Mouse (Mus musculus): ENCODE measurements around the gene Syf2. TPM values are rescaled to one million over a fixed set of nuclear protein-coding genes. Genes with fewer than 3 reads are reported as not detected.
A peak's percentile ranks its signal among the peaks of the same experiment; 100 is the strongest.

Syf2 gene
- polyA plus RNA-seq, 1 experiment from 2014 or later = 65.0 TPM

DNA sequence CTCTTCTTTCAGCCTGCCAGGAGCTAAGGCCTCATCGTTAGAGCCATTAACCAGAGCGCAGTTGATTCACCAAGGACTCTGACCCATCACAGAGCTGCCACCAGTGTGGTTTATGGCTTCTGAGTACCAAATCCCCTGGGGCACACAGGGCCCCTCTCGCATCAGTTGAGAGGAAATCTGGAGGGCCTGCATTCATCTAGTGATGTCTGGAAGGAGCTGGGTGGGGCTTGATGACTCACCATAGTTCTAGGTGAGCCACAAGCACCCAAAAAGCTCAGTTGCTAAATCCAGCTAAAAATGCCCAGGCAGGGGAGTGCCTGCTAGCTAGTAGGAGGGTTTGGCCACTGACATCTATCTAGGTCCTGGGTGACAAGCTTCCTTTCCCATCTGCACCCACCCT lies 25.1 kb downstream of the Syf2 start:
- Histone ChIP-seq H3K4me3 (ENCODE audit: low read length) (no peak overlapping the region), H3K4me2 (ENCODE audit: low read depth, low read length) (no peak overlapping the region), H3K9me3 (ENCODE audit: control insufficient read depth, low read length) (no peaks in the 10 kb centered on the region), H3K36me3 (ENCODE audit: control insufficient read depth, insufficient read depth, low read length) (no peaks in the 10 kb centered on the region), H3K27ac (ENCODE audit: low read length) (peak overlapping the region; percentile 18; the same call in 1 of the 2 replicates), H3K9ac (ENCODE audit: low read depth, low read length) (no peak overlapping the region), H3K27me3 (replicated peaks; ENCODE audit: control insufficient read depth, insufficient read depth, low read length) (no peaks in the 10 kb centered on the region), H3K4me1 (ENCODE audit: control insufficient read depth, insufficient read depth, low read length) (peaks cover 8% of the 10 kb centered on the region)
- WGBS = 42% methylated on average over 3 of the region's 3 CpGs
- ATAC-seq = peak; percentile 84

DNA sequence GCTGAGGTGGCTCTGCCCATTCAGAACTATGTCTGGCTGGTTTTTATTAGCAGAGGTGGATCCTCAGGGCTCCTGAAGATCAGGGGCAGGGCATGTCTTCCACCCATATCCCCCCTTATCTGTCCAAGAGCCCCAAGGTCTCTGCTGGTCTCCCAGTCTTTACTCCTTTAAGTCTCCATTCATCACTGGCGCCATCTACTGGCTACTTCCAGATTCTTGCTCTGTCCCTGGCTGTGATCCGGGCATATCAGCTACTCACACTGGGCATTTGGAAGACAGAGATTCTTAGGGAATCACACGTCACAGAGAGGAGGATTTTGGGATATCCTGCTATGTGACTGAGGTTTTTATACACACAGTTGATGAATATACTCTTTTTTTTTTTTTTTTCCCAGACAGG lies 25.6 kb downstream of the Syf2 start:
- peak; percentile 56 for ATAC-seq
- H3K4me3 ChIP-seq (ENCODE audit: low read length) = no peak overlapping the region
- no peaks in the 10 kb centered on the region for H3K9me3 ChIP-seq (ENCODE audit: control insufficient read depth, low read length)
- no peaks in the 10 kb centered on the region for H3K36me3 ChIP-seq (ENCODE audit: control insufficient read depth, insufficient read depth, low read length)
- 28% methylated on average over 3 of the region's 3 CpGs for WGBS
- no peaks in the 10 kb centered on the region for H3K27me3 ChIP-seq (replicated peaks; ENCODE audit: control insufficient read depth, insufficient read depth, low read length)
- no peak overlapping the region for H3K9ac ChIP-seq (ENCODE audit: low read depth, low read length)
- H3K4me2 ChIP-seq (ENCODE audit: low read depth, low read length) = no peak overlapping the region
- peaks cover 7% of the 10 kb centered on the region for H3K4me1 ChIP-seq (ENCODE audit: control insufficient read depth, insufficient read depth, low read length)
- peak overlapping the region; percentile 18; the same call in 1 of the 2 replicates for H3K27ac ChIP-seq (ENCODE audit: low read length)

DNA sequence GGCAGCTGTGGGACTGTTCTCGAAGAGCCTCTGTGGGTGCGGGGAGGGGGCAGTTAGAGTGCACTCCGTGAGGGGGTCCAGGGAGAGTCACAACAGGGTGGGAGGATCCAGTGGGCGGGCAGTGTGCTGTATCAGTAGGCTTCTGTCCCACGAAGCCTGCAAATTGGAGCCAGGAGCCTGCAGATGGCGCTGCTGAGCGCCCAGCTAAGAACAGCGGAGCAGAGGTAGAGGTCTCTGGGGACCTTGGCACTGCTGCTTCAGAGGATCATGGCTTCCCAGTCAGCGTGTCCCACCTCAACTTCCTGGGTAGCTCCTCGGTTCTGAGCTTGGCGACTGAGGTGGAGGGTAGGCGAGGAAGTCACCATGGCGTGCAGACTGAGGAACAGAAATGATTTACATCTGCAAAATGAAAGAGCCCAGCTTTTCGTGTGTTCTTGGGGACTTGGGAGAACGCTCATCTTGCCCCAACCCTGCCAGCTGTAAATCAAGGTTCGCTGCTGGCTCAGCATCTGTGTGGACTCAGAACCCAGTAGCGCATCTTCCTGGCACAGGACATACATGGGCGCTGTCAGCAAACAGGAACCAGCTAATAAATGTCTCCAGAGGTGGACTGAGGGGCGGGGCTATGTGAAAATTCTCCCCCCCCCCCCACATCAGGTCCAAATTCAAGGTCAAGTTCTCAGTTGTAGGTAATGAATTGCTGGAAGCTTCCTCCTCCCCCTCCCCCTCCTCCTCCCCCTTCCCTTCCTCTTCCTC lies 32.5 kb downstream of the Syf2 start:
- H3K36me3 ChIP-seq (ENCODE audit: control insufficient read depth, insufficient read depth, low read length) = no peaks in the 10 kb centered on the region
- H3K27ac ChIP-seq (ENCODE audit: low read length) = no peak overlapping the region; the same call in 1 of the 2 replicates
- 0 out of 2 replicates have a peak overlapping the region, but pooled peaks have one; percentile 11 for H3K9ac ChIP-seq (ENCODE audit: low read depth, low read length)
- H3K4me3 ChIP-seq (ENCODE audit: low read length) = 0 out of 2 replicates have a peak overlapping the region, but pooled peaks have one; percentile 20
- peak overlapping the region; percentile 35 for H3K4me2 ChIP-seq (ENCODE audit: low read depth, low read length)
- no peaks in the 10 kb centered on the region for H3K9me3 ChIP-seq (ENCODE audit: control insufficient read depth, low read length)
- 24% methylated on average over 19 of the region's 19 CpGs for WGBS
- peaks cover 6% of the 10 kb centered on the region; the same call in 1 of the 2 replicates for H3K4me1 ChIP-seq (ENCODE audit: control insufficient read depth, insufficient read depth, low read length)
- no peak for ATAC-seq
- H3K27me3 ChIP-seq (replicated peaks; ENCODE audit: control insufficient read depth, insufficient read depth, low read length) = no peaks in the 10 kb centered on the region

DNA sequence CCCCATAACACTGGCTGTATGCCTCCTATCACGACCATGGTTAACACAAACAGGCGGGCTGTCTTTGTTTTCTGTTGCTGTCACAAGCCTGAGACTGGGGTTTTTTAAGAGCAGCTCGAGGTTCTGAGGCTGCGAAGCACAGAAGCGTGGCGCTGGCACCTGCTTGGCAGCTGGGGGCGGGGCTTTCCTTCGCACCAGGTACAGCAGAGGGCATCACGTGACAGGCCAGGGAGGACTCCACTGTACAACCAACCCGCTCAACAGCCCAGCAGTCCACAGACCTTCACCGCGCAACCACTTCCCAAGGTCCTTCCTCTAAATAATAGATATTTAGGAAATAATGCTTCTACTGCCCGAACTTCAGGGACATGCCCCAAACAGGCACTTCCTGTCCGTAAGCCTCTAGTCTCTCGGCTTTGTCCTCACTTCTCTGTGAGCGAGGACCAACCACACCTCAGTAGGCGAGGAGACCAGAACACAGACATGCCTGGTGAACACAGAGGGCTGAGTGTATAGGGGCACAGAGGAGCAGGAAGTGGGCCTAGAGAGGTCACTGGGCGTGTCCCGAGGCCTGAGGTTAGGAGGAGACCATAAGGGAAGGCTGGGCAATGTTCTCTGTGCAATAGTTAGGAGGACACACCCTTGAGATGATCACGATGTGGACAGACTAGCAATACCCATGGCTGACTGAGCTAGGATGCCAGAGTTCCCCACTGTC lies 37.3 kb downstream of the Syf2 start:
- no peak overlapping the region for H3K9ac ChIP-seq (ENCODE audit: low read depth, low read length)
- H3K4me3 ChIP-seq (ENCODE audit: low read length) = no peak overlapping the region
- no peak overlapping the region for H3K4me2 ChIP-seq (ENCODE audit: low read depth, low read length)
- H3K36me3 ChIP-seq (ENCODE audit: control insufficient read depth, insufficient read depth, low read length) = no peaks in the 10 kb centered on the region
- H3K9me3 ChIP-seq (ENCODE audit: control insufficient read depth, low read length) = no peaks in the 10 kb centered on the region
- peaks cover 6% of the 10 kb centered on the region; the same call in 1 of the 2 replicates for H3K4me1 ChIP-seq (ENCODE audit: control insufficient read depth, insufficient read depth, low read length)
- no peaks in the 10 kb centered on the region for H3K27me3 ChIP-seq (replicated peaks; ENCODE audit: control insufficient read depth, insufficient read depth, low read length)
- H3K27ac ChIP-seq (ENCODE audit: low read length) = no peak overlapping the region
- WGBS = 73% methylated on average over 20 of the region's 20 CpGs
- ATAC-seq = no peak

DNA sequence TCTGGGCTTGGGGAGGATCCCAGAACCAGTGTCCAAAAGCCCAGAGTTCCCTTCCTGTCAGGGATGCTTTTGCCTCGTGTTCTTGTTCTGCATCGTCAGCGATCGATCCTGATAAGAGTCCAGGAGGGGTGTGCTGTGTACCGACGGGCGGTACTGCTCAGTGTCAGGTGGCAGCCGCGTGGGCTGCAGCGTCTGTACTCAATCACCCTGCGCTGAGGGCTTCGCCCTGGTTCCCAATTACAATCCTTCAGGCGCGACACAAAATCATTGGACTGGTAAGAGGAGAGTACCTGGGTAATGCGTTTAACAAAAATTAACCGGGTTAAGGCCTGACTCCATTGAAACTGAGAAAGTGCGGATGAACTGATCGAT lies 37.9 kb downstream of the Syf2 start:
- peaks cover 3% of the 10 kb centered on the region; the same call in 1 of the 2 replicates for H3K4me1 ChIP-seq (ENCODE audit: control insufficient read depth, insufficient read depth, low read length)
- no peak overlapping the region for H3K9ac ChIP-seq (ENCODE audit: low read depth, low read length)
- H3K4me3 ChIP-seq (ENCODE audit: low read length) = no peak overlapping the region
- H3K4me2 ChIP-seq (ENCODE audit: low read depth, low read length) = no peak overlapping the region
- no peaks in the 10 kb centered on the region for H3K9me3 ChIP-seq (ENCODE audit: control insufficient read depth, low read length)
- ATAC-seq = no peak
- no peaks in the 10 kb centered on the region for H3K36me3 ChIP-seq (ENCODE audit: control insufficient read depth, insufficient read depth, low read length)
- H3K27me3 ChIP-seq (replicated peaks; ENCODE audit: control insufficient read depth, insufficient read depth, low read length) = no peaks in the 10 kb centered on the region
- no peak overlapping the region for H3K27ac ChIP-seq (ENCODE audit: low read length)
- 73% methylated on average over 18 of the region's 18 CpGs for WGBS

DNA sequence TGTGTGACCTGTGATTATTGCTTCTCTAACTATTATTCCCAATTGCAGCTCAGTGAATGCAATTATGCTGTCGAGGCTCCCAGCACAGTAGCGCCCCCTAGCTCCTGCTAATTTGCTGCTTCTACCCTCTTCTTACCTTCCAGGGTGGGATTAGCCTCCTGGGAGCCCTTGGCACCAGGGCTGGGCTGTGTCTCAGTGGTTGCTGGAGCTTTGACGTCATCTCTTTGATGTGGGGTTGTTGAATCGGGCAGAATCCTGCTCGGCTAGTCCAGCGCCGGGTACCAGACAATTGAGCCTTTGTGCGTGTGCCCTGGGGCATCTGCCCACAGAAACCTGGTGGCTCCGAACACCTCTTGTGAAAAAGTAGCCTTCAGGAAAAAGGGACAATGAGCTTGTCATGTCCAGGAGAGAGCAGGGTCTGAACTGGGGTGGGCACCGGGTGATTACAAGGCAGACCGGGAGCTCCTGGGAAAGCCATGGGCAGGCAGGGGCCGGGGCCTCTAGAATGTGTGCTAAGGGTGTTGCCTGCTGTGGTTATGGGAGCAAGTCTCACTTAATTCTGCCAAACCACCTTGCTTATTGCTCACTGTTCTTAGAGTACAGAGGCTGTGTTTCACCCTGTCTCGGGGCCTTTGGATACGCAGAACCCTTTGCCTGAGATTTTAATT lies 44.7 kb downstream of the Syf2 start:
- no peaks in the 10 kb centered on the region for H3K27me3 ChIP-seq (replicated peaks; ENCODE audit: control insufficient read depth, insufficient read depth, low read length)
- 26% methylated on average over 14 of the region's 14 CpGs for WGBS
- no peak overlapping the region for H3K9ac ChIP-seq (ENCODE audit: low read depth, low read length)
- H3K4me1 ChIP-seq (ENCODE audit: control insufficient read depth, insufficient read depth, low read length) = no peaks in the 10 kb centered on the region
- no peak overlapping the region; the same call in 1 of the 2 replicates for H3K4me3 ChIP-seq (ENCODE audit: low read length)
- no peaks in the 10 kb centered on the region for H3K36me3 ChIP-seq (ENCODE audit: control insufficient read depth, insufficient read depth, low read length)
- no peaks in the 10 kb centered on the region for H3K9me3 ChIP-seq (ENCODE audit: control insufficient read depth, low read length)
- ATAC-seq = peak; percentile 91
- peak overlapping the region; percentile 36 for H3K4me2 ChIP-seq (ENCODE audit: low read depth, low read length)
- 0 out of 2 replicates have a peak overlapping the region, but pooled peaks have one; percentile 52 for H3K27ac ChIP-seq (ENCODE audit: low read length)

DNA sequence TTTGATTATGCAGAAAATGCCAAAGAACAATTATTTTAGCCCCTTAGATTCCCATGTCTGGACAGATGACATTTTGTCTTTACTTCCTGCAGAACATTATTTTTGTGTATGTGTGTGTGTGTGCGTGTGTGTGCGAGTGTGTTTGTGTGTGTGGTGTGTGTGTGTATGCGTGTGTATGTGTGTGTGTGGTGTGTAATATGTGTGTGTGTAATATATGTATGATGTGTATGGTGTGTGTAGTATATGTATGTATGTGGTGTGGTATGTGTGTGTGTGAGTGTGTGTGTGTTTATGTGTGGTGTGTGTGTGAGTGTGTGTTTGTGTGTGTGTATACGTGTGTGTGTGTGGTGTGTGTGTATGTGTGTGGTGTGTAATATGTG lies 45.2 kb downstream of the Syf2 start:
- no peaks in the 10 kb centered on the region for H3K27me3 ChIP-seq (replicated peaks; ENCODE audit: control insufficient read depth, insufficient read depth, low read length)
- no peaks in the 10 kb centered on the region for H3K4me1 ChIP-seq (ENCODE audit: control insufficient read depth, insufficient read depth, low read length)
- no peak overlapping the region for H3K4me2 ChIP-seq (ENCODE audit: low read depth, low read length)
- no peaks in the 10 kb centered on the region for H3K36me3 ChIP-seq (ENCODE audit: control insufficient read depth, insufficient read depth, low read length)
- 83% methylated on average over 4 of the region's 4 CpGs for WGBS
- no peaks in the 10 kb centered on the region for H3K9me3 ChIP-seq (ENCODE audit: control insufficient read depth, low read length)
- no peak overlapping the region for H3K4me3 ChIP-seq (ENCODE audit: low read length)
- H3K9ac ChIP-seq (ENCODE audit: low read depth, low read length) = no peak overlapping the region
- H3K27ac ChIP-seq (ENCODE audit: low read length) = no peak overlapping the region
- no peak for ATAC-seq

DNA sequence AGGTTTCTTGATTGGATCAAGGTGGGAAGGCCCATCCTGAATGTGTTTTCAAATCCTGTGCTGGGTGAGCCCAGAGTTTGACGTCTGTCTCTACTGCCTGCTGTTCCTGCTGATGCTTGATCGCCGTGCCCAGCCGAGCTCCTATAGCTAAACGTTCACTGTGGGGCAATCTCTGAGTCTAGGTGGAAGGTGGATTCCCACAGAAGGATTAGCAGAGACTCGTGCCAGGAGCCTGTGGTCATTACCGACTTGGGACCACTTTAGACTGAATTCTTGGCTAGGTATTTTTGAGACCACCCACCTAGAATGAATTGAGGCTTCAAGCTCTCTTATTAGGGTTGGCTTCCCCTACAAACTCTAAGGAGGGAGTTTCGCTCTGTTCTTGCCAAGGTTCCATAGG lies 48.2 kb downstream of the Syf2 start:
- 81% methylated on average over 8 of the region's 8 CpGs for WGBS
- Histone ChIP-seq H3K36me3 (ENCODE audit: control insufficient read depth, insufficient read depth, low read length) (no peaks in the 10 kb centered on the region), H3K4me2 (ENCODE audit: low read depth, low read length) (no peak overlapping the region), H3K4me3 (ENCODE audit: low read length) (no peak overlapping the region), H3K27me3 (replicated peaks; ENCODE audit: control insufficient read depth, insufficient read depth, low read length) (no peaks in the 10 kb centered on the region), H3K9me3 (ENCODE audit: control insufficient read depth, low read length) (no peaks in the 10 kb centered on the region), H3K9ac (ENCODE audit: low read depth, low read length) (no peak overlapping the region), H3K4me1 (ENCODE audit: control insufficient read depth, insufficient read depth, low read length) (no peaks in the 10 kb centered on the region), H3K27ac (ENCODE audit: low read length) (no peak overlapping the region)
- no peak for ATAC-seq

DNA sequence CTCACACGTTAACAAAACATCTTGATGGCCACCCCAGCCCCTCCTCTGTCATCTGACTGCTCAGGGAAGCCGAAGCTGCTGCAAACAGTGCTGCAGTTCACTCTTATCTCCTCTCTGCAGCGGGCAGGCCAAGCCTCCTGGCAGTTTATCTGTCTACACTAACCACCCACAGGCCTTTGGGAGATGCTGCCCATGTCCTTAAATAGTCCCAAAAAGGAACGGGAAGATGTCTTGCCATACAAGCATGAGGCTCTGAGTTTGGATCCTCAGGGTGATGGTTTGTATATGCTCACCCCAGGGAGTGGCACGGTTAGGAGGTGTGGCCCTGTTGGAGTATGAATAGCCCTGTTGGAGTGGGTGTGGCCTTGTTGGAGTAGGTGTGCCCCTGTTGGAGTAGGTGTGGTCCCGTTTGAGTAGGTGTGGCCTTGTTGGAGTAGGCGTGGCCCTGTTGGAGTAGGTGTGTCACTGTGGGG lies 51.3 kb downstream of the Syf2 start:
- H3K36me3 ChIP-seq (ENCODE audit: control insufficient read depth, insufficient read depth, low read length) = no peaks in the 10 kb centered on the region
- no peak overlapping the region for H3K4me3 ChIP-seq (ENCODE audit: low read length)
- no peak overlapping the region for H3K27ac ChIP-seq (ENCODE audit: low read length)
- WGBS = 43% methylated on average over 7 of the region's 7 CpGs
- no peaks in the 10 kb centered on the region for H3K4me1 ChIP-seq (ENCODE audit: control insufficient read depth, insufficient read depth, low read length)
- peak; percentile 91 for ATAC-seq
- no peak overlapping the region for H3K4me2 ChIP-seq (ENCODE audit: low read depth, low read length)
- no peak overlapping the region for H3K9ac ChIP-seq (ENCODE audit: low read depth, low read length)
- H3K9me3 ChIP-seq (ENCODE audit: control insufficient read depth, low read length) = no peaks in the 10 kb centered on the region
- no peaks in the 10 kb centered on the region for H3K27me3 ChIP-seq (replicated peaks; ENCODE audit: control insufficient read depth, insufficient read depth, low read length)
